Comparison of ENCODE assay signal across 8 mouse cellular contexts in genomic region chr11:69371601-69372000, GRCm38 (mm10). TPM values are rescaled to one million over a fixed set of nuclear protein-coding genes. Genes with fewer than 3 reads are reported as not detected.
DNase-seq lines count a peak whose midpoint lies in the region; ATAC-seq and TF ChIP-seq lines count a peak whose summit lies in the region.

No protein-coding gene starts in this region.

- H3K36me3 ChIP-seq in heart, embryonic 14.5 days (ENCODE audit: control insufficient read depth, insufficient read depth, low read length) = peaks cover 17% of the 10 kb centered on the region; the same call in 1 of the 2 replicates
- H3K36me3 ChIP-seq in hindbrain, embryonic 10.5 days = peaks cover 34% of the 10 kb centered on the region
- H3K36me3 ChIP-seq in midbrain, embryonic 11.5 days (ENCODE audit: control insufficient read depth, insufficient read depth, low read length) = no peaks in the 10 kb centered on the region

- H3K27me3 ChIP-seq in heart, embryonic 14.5 days (ENCODE audit: control insufficient read depth, insufficient read depth, low read length) = no peaks in the 10 kb centered on the region
- H3K27me3 ChIP-seq in hindbrain, embryonic 10.5 days (ENCODE audit: insufficient read depth, poor library complexity, severe bottlenecking) = no peaks in the 10 kb centered on the region
- H3K27me3 ChIP-seq in midbrain, embryonic 11.5 days (ENCODE audit: control insufficient read depth, insufficient read depth, low read length) = no peaks in the 10 kb centered on the region

- ATAC-seq in heart, embryonic 14.5 days (ENCODE audit: insufficient number of reproducible peaks, insufficient read depth, low FRiP score, low read depth) = no peak
- ATAC-seq in midbrain, embryonic 11.5 days (ENCODE audit: low FRiP score) = no peak

- DNase-seq in heart, adult 9 months (ENCODE audit: low spot score in 2 of 2) = no peak
- peak; percentile 14 for DNase-seq in hindbrain, embryonic 10.5 days (ENCODE audit: low spot score)
- no peak for DNase-seq in midbrain, embryonic 11.5 days (ENCODE audit: low spot score, missing footprints)
- DNase-seq in adipocyte (ENCODE audit: low spot score) = no peak
- no peak for DNase-seq in frontal cortex, postnatal 14 days (ENCODE audit: low spot score in 2 of 2)
- DNase-seq in left cerebral cortex, adult 18-20 months (ENCODE audit: low spot score in 2 of 2) = no peak

- 0 out of 4 replicates have a peak overlapping the region, but pooled peaks of 1 of the 2 experiments have one; percentile 14 for H3K27ac ChIP-seq in heart, embryonic 14.5 days (replicated peaks in 1 of 2; ENCODE audit: control insufficient read depth in 1 of 2, insufficient read depth in 1 of 2, low read depth in 2 of 2, low read length in 2 of 2)
- H3K27ac ChIP-seq in bone marrow, adult 2 months (ENCODE audit: control insufficient read depth, insufficient read depth, low read depth, low read length, poor library complexity) = peak overlapping the region; percentile 47; the same call in 1 of the 2 replicates
- peak overlapping the region; percentile 100 for H3K27ac ChIP-seq in hindbrain, embryonic 10.5 days
- H3K27ac ChIP-seq in midbrain, embryonic 11.5 days (ENCODE audit: low read depth, low read length) = peak overlapping the region; percentile 62; the same call in 1 of the 2 replicates

- H3K9me3 ChIP-seq in heart, embryonic 14.5 days (ENCODE audit: control insufficient read depth, low read length) = no peaks in the 10 kb centered on the region
- no peaks in the 10 kb centered on the region for H3K9me3 ChIP-seq in hindbrain, embryonic 10.5 days
- H3K9me3 ChIP-seq in midbrain, embryonic 11.5 days (ENCODE audit: control insufficient read depth, low read length) = no peaks in the 10 kb centered on the region; the same call in 1 of the 2 replicates

- no peak for TF ChIP-seq POLR2A in bone marrow, adult 2 months (IDR thresholded peaks at IDR 0.05; ENCODE audit: borderline replicate concordance, control insufficient read depth, low read depth, low read length)

- H3K4me2 ChIP-seq in heart, embryonic 14.5 days (ENCODE audit: low read length) = no peak overlapping the region
- peak overlapping the region; percentile 36 for H3K4me2 ChIP-seq in midbrain, embryonic 11.5 days

- H3K4me1 ChIP-seq in heart, embryonic 14.5 days (ENCODE audit: control insufficient read depth in 2 of 2, insufficient read depth in 2 of 2, low read length in 2 of 2) = peaks cover 18 to 43% of the 10 kb centered on the region in 2 experiments
- H3K4me1 ChIP-seq in bone marrow, adult 2 months (ENCODE audit: control insufficient read depth, insufficient read depth, low read length) = peaks cover 3% of the 10 kb centered on the region; the same call in 1 of the 2 replicates
- H3K4me1 ChIP-seq in hindbrain, embryonic 10.5 days (replicated peaks) = peaks cover 65% of the 10 kb centered on the region
- H3K4me1 ChIP-seq in midbrain, embryonic 11.5 days (ENCODE audit: control insufficient read depth, insufficient read depth, low read length) = peaks cover 29% of the 10 kb centered on the region

- TF ChIP-seq CTCF in bone marrow, adult 2 months (IDR thresholded peaks at IDR 0.05; ENCODE audit: control insufficient read depth, insufficient read depth, low read length) = no peak

- 0 out of 2 replicates have a peak overlapping the region, but pooled peaks have one; percentile 25 for H3K9ac ChIP-seq in heart, embryonic 14.5 days (ENCODE audit: low read length)
- H3K9ac ChIP-seq in midbrain, embryonic 11.5 days (ENCODE audit: low read length) = 0 out of 2 replicates have a peak overlapping the region, but pooled peaks have one; percentile 18

- no peak overlapping the region for H3K4me3 ChIP-seq in heart, embryonic 14.5 days (ENCODE audit: control insufficient read depth in 1 of 2, insufficient read depth in 1 of 2, low read depth in 1 of 2, low read length in 2 of 2)
- H3K4me3 ChIP-seq in bone marrow, adult 2 months (replicated peaks; ENCODE audit: control insufficient read depth, low read depth, low read length) = no peak overlapping the region
- H3K4me3 ChIP-seq in hindbrain, embryonic 10.5 days = peak overlapping the region; percentile 89
- no peak overlapping the region for H3K4me3 ChIP-seq in midbrain, embryonic 11.5 days (ENCODE audit: low read depth, low read length)

- 64% methylated on average over 12 of the region's 12 CpGs for WGBS in heart, embryonic 14.5 days
- 83% methylated on average over 12 of the region's 12 CpGs for WGBS in bone marrow, adult 2 months
- 23% methylated on average over 12 of the region's 12 CpGs for WGBS in hindbrain, embryonic 10.5 days
- 33% methylated on average over 12 of the region's 12 CpGs for WGBS in midbrain, embryonic 11.5 days

RNA-seq across cellular contexts. Expression of gene Chd3, which starts 2.4 kb away (rescaled TPM):
- 16.5 TPM in 2 replicates for polyA plus RNA-seq in heart, embryonic 14.5 days (2014; fragmentation: Nextera tagmentation; extraction: Ambion mirVana)
- polyA plus RNA-seq in bone marrow, adult 2 months (2011; ENCODE audit: insufficient read depth, insufficient read length, low replicate concordance, missing spikeins) = 49.6 and 54.5 TPM in 2 replicates
- polyA plus RNA-seq in hindbrain, embryonic 10.5 days (2016; fragmentation: Nextera tagmentation; extraction: Ambion mirVana) = 45.1 and 46.9 TPM in 2 replicates
- 38.2 and 39.4 TPM in 2 replicates for polyA plus RNA-seq in midbrain, embryonic 11.5 days (2014; fragmentation: Nextera tagmentation; extraction: Ambion mirVana)
- total RNA-seq in left cerebral cortex, adult 18-20 months (2021) = 100 to 1,000 TPM; 346 to 387 TPM

RNA-seq across cellular contexts. Expression of gene Naa38, which starts 23.7 kb away (rescaled TPM):
- 158 and 174 TPM in 2 replicates for polyA plus RNA-seq in heart, embryonic 14.5 days (2014; fragmentation: Nextera tagmentation; extraction: Ambion mirVana)
- polyA plus RNA-seq in bone marrow, adult 2 months (2011; ENCODE audit: insufficient read depth, insufficient read length, low replicate concordance, missing spikeins) = 23.1 and 43.9 TPM in 2 replicates
- polyA plus RNA-seq in hindbrain, embryonic 10.5 days (2016; fragmentation: Nextera tagmentation; extraction: Ambion mirVana) = 148 and 159 TPM in 2 replicates
- 120 and 130 TPM in 2 replicates for polyA plus RNA-seq in midbrain, embryonic 11.5 days (2014; fragmentation: Nextera tagmentation; extraction: Ambion mirVana)
- 100 to 1,000 TPM; 117 to 120 TPM for total RNA-seq in left cerebral cortex, adult 18-20 months (2021)

RNA-seq across cellular contexts. Expression of gene Cyb5d1, which starts 23.8 kb away (rescaled TPM):
- polyA plus RNA-seq in heart, embryonic 14.5 days (2014; fragmentation: Nextera tagmentation; extraction: Ambion mirVana) = 19.9 and 22.1 TPM in 2 replicates
- polyA plus RNA-seq in bone marrow, adult 2 months (2011; ENCODE audit: insufficient read depth, insufficient read length, low replicate concordance, missing spikeins) = 5.1 and 9.1 TPM in 2 replicates
- polyA plus RNA-seq in hindbrain, embryonic 10.5 days (2016; fragmentation: Nextera tagmentation; extraction: Ambion mirVana) = 47.2 and 51.7 TPM in 2 replicates
- polyA plus RNA-seq in midbrain, embryonic 11.5 days (2014; fragmentation: Nextera tagmentation; extraction: Ambion mirVana) = 44.6 and 50.5 TPM in 2 replicates
- total RNA-seq in left cerebral cortex, adult 18-20 months (2021) = 10 to 100 TPM; 42.7 to 48.1 TPM

RNA-seq across cellular contexts. Expression of gene Tmem88, which starts 26.4 kb away (rescaled TPM):
- polyA plus RNA-seq in heart, embryonic 14.5 days (2014; fragmentation: Nextera tagmentation; extraction: Ambion mirVana) = 43.1 and 46.7 TPM in 2 replicates
- polyA plus RNA-seq in bone marrow, adult 2 months (2011; ENCODE audit: insufficient read depth, insufficient read length, low replicate concordance, missing spikeins) = 1.6 TPM in 1 of 2 replicates, not detected in the other
- 22.1 and 22.2 TPM in 2 replicates for polyA plus RNA-seq in hindbrain, embryonic 10.5 days (2016; fragmentation: Nextera tagmentation; extraction: Ambion mirVana)
- 11.9 and 13.1 TPM in 2 replicates for polyA plus RNA-seq in midbrain, embryonic 11.5 days (2014; fragmentation: Nextera tagmentation; extraction: Ambion mirVana)
- total RNA-seq in left cerebral cortex, adult 18-20 months (2021) = 1 to 10 TPM; 3.4 to 3.7 TPM

RNA-seq across cellular contexts. Expression of gene Rnf227, which starts 31.3 kb away (rescaled TPM):
- 6.6 and 7.3 TPM in 2 replicates for polyA plus RNA-seq in heart, embryonic 14.5 days (2014; fragmentation: Nextera tagmentation; extraction: Ambion mirVana)
- 1.7 TPM in 1 of 2 replicates, not detected in the other for polyA plus RNA-seq in bone marrow, adult 2 months (2011; ENCODE audit: insufficient read depth, insufficient read length, low replicate concordance, missing spikeins)
- polyA plus RNA-seq in hindbrain, embryonic 10.5 days (2016; fragmentation: Nextera tagmentation; extraction: Ambion mirVana) = 18.0 and 19.9 TPM in 2 replicates
- polyA plus RNA-seq in midbrain, embryonic 11.5 days (2014; fragmentation: Nextera tagmentation; extraction: Ambion mirVana) = 29.6 and 30.4 TPM in 2 replicates
- total RNA-seq in left cerebral cortex, adult 18-20 months (2021) = 100 to 1,000 TPM; 186 to 190 TPM
